Mouse (Mus musculus) heart, postnatal 0 days (tissue): ENCODE results near the gene Rora. TPM values are rescaled to one million over a fixed set of nuclear protein-coding genes. Genes with fewer than 3 reads are reported as not detected.
A peak's percentile ranks its signal among the peaks of the same experiment; 100 is the strongest.

Experiments
- ATAC-seq: fragments of 200-750 bp; cut with Nextera tagmentation; 2 replicates; pipeline ENCODE4 v1.8.0; 2017; ENCODE audit warnings: low read depth, moderate number of reproducible peaks, moderate library complexity; ENCODE audit not compliant: insufficient read depth
- DNase-seq: peaks from one replicate; pipeline ENCODE4 v3.0.0-alpha.2; 2016; ENCODE audit warnings: low spot score
- H3K27ac ChIP-seq: fragments of 300-500 bp; sonication (generic); 2 replicates; pipeline ENCODE4 v1.5.1; 2014; ENCODE audit warnings: low read depth, mild to moderate bottlenecking
- H3K27me3 ChIP-seq: fragments of 300-500 bp; sonication (generic); 2 replicates; pipeline ENCODE4 v1.6.1; 2014; ENCODE audit warnings: low read length, mixed read lengths; ENCODE audit not compliant: control insufficient read depth, insufficient read depth
- H3K36me3 ChIP-seq: fragments of 300-500 bp; sonication (generic); replicated peaks from 2 replicates; pipeline ENCODE4 v1.6.1; 2014; ENCODE audit warnings: low read length, mixed read lengths; ENCODE audit not compliant: control insufficient read depth, insufficient read depth
- H3K4me1 ChIP-seq: fragments of 300-500 bp; sonication (generic); 2 replicates; pipeline ENCODE4 v1.6.1; 2014; ENCODE audit warnings: antibody characterized with exemption; ENCODE audit not compliant: control insufficient read depth, insufficient read depth
- H3K4me2 ChIP-seq: fragments of 300-500 bp; sonication (generic); 2 replicates; pipeline ENCODE4 v1.6.1; 2014; ENCODE audit warnings: low read depth, mild to moderate bottlenecking, low read length, moderate library complexity
- H3K4me3 ChIP-seq: fragments of 300-500 bp; sonication (generic); 2 replicates; pipeline ENCODE4 v1.5.1; 2014; ENCODE audit warnings: low read depth, low read length
- H3K9ac ChIP-seq: fragments of 300-500 bp; sonication (generic); replicated peaks from 2 replicates; pipeline ENCODE4 v1.6.1; 2014; ENCODE audit warnings: low read depth, low read length, mixed read lengths
- H3K9me3 ChIP-seq: fragments of 300-500 bp; sonication (generic); replicated peaks from 2 replicates; pipeline ENCODE4 v1.6.1; 2016; ENCODE audit warnings: low read length; ENCODE audit not compliant: control insufficient read depth
- CTCF ChIP-seq: IDR thresholded peaks from 2 replicates; pipeline ENCODE4 v1.5.1; 2016; ENCODE audit warnings: antibody characterized with exemption, control low read depth, low read depth
- EP300 ChIP-seq: IDR thresholded peaks from 2 replicates; pipeline ENCODE4 v1.6.1; 2016; ENCODE audit warnings: antibody characterized with exemption, low read depth
- WGBS: fragments of 180-500 bp; shearing (Covaris S2); extraction: QIAGEN DNeasy Blood & Tissue Kit; methylation state at CpG from one replicate; pipeline ENCODE4 v1.1.7; 2014; 5-methylcytosine and 5-hydroxymethylcytosine counted together
- polyA plus RNA-seq: library from polyadenylated mRNA; unstranded; fragments of >200 nt; fragmentation: Nextera tagmentation; extraction: Ambion mirVana; gene quantifications from 2 replicates; pipeline ENCODE4 v1.2.1, GENCODE M21; 2015
- total RNA-seq: library from RNA; depleted of rRNA; stranded (reverse); fragments of >200 nt; gene quantifications from 2 replicates; pipeline ENCODE4 v1.2.3, GENCODE M21; 2014; ENCODE audit warnings: low replicate concordance

The Rora gene
- total and polyA plus RNA-seq, 2 experiments from 2014 or later, result 7.9 to 9.8 TPM

GRCm38 (mm10) chr9:69229935-69230334 is 576.3 kb downstream of the Rora start:
- ATAC-seq (no peak), DNase-seq (no peak)
- no peaks in the 10 kb centered on the region for H3K36me3 ChIP-seq
- no peak overlapping the region for H3K27ac ChIP-seq
- H3K4me3 ChIP-seq, result no peak overlapping the region
- peaks cover 10% of the 10 kb centered on the region for H3K4me1 ChIP-seq
- TF ChIP-seq EP300 (no peak), CTCF (no peak)
- H3K27me3 ChIP-seq, result no peaks in the 10 kb centered on the region
- no peak overlapping the region for H3K9ac ChIP-seq
- no peak overlapping the region for H3K4me2 ChIP-seq
- 86% methylated on average over 7 of the region's 7 CpGs for WGBS
- no peaks in the 10 kb centered on the region; the same call in 1 of the 2 replicates for H3K9me3 ChIP-seq

- 28% methylated on average over 7 of the region's 7 CpGs for WGBS
Measured at GRCm38 (mm10) chr9:69234526-69234925, 580.9 kb downstream of the Rora start.

GRCm38 (mm10) chr9:69237316-69237715 is 583.7 kb downstream of the Rora start:
- Histone ChIP-seq H3K27ac (peak overlapping the region; percentile 38; the same call in 1 of the 2 replicates), H3K27me3 (no peaks in the 10 kb centered on the region), H3K9me3 (peaks cover 4% of the 10 kb centered on the region; the same call in 1 of the 2 replicates), H3K36me3 (no peaks in the 10 kb centered on the region), H3K9ac (no peak overlapping the region; the same call in 1 of the 2 replicates), H3K4me3 (no peak overlapping the region), H3K4me1 (peaks cover 20% of the 10 kb centered on the region), H3K4me2 (peak overlapping the region; percentile 50)
- TF ChIP-seq CTCF (no peak), EP300 (no peak)
- WGBS, result 18% methylated on average over 10 of the region's 10 CpGs
- peak; percentile 57 for DNase-seq
- no peak for ATAC-seq

More at GRCm38 (mm10) chr9:69234526-69234925, 580.9 kb downstream of the Rora start:
- DNase-seq (no peak), ATAC-seq (no peak)
- Histone ChIP-seq H3K4me1 (peaks cover 20% of the 10 kb centered on the region), H3K4me3 (no peak overlapping the region), H3K27ac (no peak overlapping the region), H3K4me2 (no peak overlapping the region), H3K9ac (no peak overlapping the region), H3K27me3 (no peaks in the 10 kb centered on the region), H3K36me3 (no peaks in the 10 kb centered on the region), H3K9me3 (no peaks in the 10 kb centered on the region; the same call in 1 of the 2 replicates)
- TF ChIP-seq EP300 (no peak), CTCF (no peak)

- Histone ChIP-seq H3K4me2 (no peak overlapping the region), H3K36me3 (no peaks in the 10 kb centered on the region), H3K27ac (no peak overlapping the region), H3K9me3 (peaks cover 4% of the 10 kb centered on the region; the same call in 1 of the 2 replicates), H3K27me3 (no peaks in the 10 kb centered on the region), H3K4me1 (peaks cover 8% of the 10 kb centered on the region), H3K4me3 (no peak overlapping the region), H3K9ac (no peak overlapping the region)
- WGBS, result 57% methylated on average over 6 of the region's 6 CpGs
- DNase-seq, result no peak
- TF ChIP-seq CTCF (no peak), EP300 (no peak)
- no peak for ATAC-seq
Measured at GRCm38 (mm10) chr9:69242538-69242937, 589.0 kb downstream of the Rora start.

GRCm38 (mm10) chr9:69243626-69244025 is 590.0 kb downstream of the Rora start:
- H3K36me3 ChIP-seq, result no peaks in the 10 kb centered on the region
- DNase-seq, result no peak
- no peak for ATAC-seq
- no peaks in the 10 kb centered on the region for H3K27me3 ChIP-seq
- no peak overlapping the region for H3K27ac ChIP-seq
- no peak overlapping the region for H3K9ac ChIP-seq
- no peaks in the 10 kb centered on the region for H3K4me1 ChIP-seq
- no peak for TF ChIP-seq CTCF
- TF ChIP-seq EP300, result no peak
- no peak overlapping the region for H3K4me2 ChIP-seq
- H3K9me3 ChIP-seq, result peaks cover 4% of the 10 kb centered on the region; the same call in 1 of the 2 replicates
- WGBS, result 69% methylated on average over 6 of the region's 6 CpGs
- no peak overlapping the region for H3K4me3 ChIP-seq

- H3K27ac ChIP-seq, result no peak overlapping the region
- TF ChIP-seq CTCF (no peak), EP300 (no peak)
- H3K4me2 ChIP-seq, result no peak overlapping the region
- 67% methylated on average over 3 of the region's 3 CpGs for WGBS
- no peaks in the 10 kb centered on the region for H3K4me1 ChIP-seq
- no peak overlapping the region for H3K9ac ChIP-seq
- no peak for DNase-seq
- no peaks in the 10 kb centered on the region for H3K36me3 ChIP-seq
- H3K9me3 ChIP-seq, result no peaks in the 10 kb centered on the region
- ATAC-seq, result no peak
- H3K4me3 ChIP-seq, result no peak overlapping the region
- no peaks in the 10 kb centered on the region for H3K27me3 ChIP-seq
Measured at GRCm38 (mm10) chr9:69246225-69246624, 592.6 kb downstream of the Rora start.
